Mouse (Mus musculus): ENCODE measurements at regions not wholly inside any gene's neighbourhood (a gene's known extent, or its start where the extent isn't known, plus 50 kb on each side); places are given as distances from the start of the nearest gene placed in this dataset.
"Not testable (repeated sequence)": the region's sequence is repeated elsewhere in the genome, so short reads cannot be mapped to it uniquely, and the experiment has no call there.

DNA sequence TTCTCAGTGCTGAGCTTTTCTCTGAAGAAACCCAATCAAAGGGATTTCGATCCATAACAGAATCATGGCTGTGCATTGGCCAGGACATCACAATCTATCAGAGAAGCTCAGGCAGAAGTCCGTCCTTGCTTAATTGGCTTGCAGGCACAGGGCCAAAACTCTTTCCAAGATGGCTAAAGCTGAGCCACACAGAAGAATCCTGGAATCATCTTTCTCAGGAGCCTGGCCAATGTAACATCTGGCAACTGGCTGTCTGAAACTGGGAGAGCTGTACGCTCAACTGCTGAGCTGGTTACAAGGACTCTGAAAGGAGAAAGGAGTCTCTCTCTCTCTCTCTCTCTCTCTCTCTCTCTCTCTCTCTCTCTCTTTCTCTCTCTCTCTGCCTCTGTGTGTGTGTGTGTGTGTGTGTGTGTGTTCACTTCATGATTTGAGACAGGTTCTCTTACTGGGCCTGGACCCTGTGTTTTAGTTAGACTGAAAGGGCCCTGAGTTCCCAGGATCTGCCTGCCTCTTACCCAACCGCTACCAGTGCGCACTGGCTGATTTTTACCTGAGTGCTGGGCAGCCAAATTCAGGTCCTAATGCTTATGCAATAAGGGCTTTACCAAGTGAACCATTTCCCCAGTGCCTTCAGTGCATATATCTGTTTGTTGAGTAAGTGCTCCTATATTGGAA is 333.3 kb upstream of the Cwc22 start:
- DNase-seq (ENCODE audit: low spot score) = no peak

DNA sequence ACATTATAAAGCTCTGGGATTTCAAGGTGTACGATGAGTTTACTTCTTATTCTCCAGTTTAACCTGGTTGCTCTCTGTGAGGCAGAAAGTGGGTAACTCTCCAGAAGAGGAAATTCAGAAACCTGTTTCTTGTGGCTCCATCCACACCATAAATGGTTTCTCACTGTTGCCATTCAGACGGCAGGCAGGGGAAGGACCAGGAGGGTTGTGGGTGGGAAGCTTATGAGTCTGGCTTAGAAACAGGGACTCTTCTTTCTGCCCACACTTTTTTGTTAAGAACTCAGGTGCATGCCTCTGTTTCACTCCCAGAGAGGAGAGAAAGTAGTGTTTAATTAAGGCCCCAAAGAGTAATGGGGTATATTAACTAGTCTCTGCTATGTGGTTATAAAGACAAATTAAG is 332.5 kb upstream of the Cwc22 start:
- no peak for DNase-seq (ENCODE audit: low spot score)

DNA sequence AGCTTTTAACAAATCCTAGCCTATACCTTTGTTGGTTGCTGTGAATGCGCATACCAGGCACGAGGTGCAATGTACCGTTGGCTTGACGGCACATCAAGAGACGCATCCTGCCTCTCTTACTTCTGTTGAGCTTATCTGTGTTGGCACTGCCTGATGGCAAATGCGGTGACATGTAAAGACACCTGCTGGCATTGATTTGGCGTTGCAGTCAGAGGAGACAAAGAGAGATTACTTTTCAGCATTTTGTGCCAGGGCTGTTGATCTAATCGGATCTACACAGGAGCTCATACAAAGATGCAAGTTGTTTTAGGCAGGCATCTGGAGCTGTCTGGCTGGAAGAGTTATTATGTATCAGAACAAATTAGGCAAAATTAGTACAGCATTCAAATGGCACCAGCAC is 331.5 kb upstream of the Cwc22 start:
- DNase-seq (ENCODE audit: low spot score) = no peak

DNA sequence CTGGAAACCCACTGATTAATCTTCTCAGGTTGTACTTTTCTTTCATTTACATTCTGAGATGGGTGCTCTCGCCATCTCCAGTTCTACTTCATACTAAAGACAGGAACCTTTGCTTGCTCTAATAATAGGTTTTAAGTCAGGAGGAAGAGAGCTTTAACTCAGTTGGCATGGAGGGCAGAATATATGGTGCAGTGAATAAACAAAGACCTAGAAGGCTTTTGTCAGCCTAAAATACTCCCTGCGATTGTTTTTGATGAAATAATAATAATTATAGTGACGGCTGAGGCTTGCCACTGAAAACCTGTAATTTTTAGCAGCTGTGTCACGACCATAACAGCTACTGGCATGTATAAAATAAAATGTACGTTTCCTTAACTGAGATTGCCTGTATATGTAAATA is 327.9 kb upstream of the Cwc22 start:
- DNase-seq (ENCODE audit: low spot score) = no peak

DNA sequence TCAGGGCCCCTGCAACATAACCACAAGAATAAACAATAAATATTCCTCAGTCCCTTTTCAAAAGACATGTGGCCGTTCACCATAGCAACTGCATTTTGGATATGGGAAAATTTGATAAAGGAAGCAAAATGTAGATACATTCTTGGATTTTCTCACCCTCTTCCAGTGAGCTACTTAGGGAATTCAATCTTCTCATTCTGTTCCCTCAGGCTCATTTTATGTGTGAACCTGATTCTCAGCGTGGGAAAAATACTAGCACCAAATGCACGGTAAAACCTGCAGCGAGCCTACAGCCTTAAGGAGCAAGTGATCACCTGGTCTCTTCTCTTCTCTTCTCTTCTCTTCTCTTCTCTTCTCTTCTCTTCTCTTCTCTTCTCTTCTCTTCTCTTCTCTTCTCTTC is 322.5 kb upstream of the Cwc22 start:
- DNase-seq (ENCODE audit: low spot score) = no peak

DNA sequence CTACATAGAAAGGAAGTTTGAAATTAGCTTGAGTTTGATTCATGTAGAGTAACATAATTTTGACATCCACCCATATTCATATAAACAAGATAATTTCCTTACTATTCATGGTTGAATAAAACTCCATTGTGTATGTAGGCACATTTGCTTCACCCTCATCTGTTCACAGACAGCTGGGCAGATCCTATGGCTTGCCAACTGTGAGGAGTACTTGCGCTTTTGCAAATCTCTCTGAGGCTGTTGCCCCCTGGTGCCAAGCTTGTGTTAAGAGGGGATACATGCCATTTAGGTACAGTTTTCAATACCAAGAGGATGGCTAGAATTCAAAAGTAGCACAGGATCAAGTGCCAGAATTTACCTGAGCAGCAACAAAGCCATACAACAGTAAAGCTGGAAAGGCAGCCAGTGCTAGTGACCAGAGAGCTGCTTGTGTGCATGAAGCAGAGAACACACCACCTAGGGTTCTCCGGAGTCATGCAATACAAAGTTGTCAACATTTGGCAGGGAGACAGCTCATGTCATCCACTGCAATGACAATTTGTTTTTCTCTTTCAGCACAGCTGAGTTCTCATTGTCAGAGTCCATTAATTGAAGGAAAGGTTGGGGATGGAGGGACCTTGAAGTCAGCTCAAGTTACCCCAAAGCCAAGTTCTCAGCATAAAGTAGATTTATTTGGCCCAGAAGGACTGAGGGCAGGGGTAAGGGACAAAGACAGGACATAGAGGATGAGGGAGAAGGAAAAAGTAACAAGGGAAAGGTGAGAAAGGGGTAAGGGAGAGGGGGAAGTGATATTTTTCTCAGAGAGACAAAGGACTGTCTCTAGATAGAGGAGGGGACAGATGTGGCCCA is 321.6 kb upstream of the Cwc22 start:
- no peak for DNase-seq (ENCODE audit: low spot score)

DNA sequence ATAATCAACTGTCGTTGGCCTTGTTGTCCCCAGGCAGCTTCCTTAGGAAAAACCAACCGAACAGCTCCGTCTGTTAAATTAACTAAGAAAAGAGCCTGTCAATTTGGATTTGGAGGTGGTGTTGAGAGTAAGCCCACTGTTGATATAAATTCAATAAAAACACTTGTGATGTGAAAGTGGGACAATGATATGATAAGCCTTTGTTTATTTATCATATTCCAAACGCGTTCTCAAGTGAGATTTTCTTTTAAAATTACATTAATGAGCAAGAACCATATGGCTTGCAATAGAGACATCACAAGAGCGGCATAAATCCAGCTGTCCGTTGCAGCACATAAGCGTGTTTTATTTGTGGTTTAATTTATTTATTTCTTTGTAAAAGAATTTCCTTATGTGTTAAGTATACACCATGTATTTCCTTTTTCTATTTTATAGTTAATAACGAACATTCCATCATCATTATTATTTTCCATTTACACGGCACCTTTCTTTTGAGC is 307.5 kb upstream of the Cwc22 start:
- DNase-seq (ENCODE audit: low spot score) = no peak

DNA sequence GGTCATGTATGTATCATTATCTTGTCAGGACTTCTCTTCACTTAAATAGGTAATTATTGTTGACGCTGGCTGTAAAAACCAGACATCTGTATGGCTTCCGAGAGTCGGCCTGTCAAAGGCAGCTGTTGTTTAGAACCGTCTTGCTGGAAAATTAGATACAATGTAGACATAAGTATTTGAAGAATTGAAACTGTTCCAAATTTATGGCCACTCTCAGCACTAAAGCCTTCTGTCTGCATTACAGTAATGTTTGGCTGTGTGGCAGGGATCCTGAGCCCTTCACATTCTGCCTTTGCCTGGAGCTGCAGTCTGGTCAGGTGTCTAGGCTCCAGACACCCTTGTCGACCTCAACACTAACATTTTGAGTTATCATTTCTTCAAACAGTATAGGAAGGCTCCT is 300.2 kb upstream of the Cwc22 start:
- no peak for DNase-seq (ENCODE audit: low spot score)

DNA sequence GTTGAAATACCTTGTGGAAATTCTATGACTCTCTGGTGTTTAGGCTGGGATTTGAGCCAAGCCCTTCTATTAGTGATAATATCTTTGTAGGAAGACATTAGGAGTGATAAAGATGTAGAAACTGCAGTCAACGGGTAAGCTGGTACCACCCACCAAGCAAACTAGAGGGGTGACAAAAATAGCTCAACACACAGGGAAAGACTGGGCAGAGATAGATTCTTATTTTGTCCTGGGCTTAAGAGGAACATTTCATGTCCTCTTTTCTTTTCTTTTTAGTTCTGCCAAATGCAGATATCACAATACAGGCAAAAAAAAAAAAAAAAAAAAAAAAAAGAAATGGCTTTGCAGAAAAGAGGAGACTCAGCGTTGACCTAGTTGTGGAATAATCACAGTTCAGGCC is 294.1 kb upstream of the Cwc22 start:
- DNase-seq (ENCODE audit: low spot score) = no peak

DNA sequence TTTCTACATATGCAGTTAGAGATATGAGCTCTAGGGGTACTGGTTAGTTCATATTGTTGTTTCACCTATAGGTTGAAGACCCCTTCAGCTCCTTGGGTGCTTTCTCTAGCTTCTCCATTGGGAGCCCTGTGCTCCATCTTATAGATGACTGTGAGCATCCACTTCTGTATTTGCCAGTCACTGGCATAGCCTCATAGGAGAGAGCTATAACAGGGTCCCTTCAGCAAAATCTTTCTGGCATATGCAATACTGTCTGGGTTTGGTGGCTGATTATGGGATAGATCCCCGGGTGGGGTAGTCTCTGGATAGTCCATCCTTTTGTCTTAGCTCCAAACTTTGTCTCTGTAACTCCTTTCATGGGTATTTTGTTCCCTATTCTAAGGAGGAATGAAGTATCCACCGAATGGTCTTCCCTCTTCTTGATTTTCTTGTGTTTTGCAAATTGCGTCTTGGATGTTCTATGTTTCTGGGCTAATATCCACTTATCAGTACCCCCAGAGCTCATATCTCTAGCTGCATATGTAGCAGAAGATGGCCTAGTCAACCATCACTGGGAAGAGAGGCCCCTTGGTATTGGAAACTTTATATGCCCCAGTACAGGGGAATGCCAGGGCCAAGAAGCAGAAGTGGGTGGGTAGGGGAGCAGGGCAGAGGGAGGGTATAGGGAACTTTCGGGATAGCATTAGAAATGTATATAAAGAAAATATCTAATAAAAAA is 279.4 kb upstream of the Cwc22 start:
- DNase-seq (ENCODE audit: low spot score) = not testable (repeated sequence)

DNA sequence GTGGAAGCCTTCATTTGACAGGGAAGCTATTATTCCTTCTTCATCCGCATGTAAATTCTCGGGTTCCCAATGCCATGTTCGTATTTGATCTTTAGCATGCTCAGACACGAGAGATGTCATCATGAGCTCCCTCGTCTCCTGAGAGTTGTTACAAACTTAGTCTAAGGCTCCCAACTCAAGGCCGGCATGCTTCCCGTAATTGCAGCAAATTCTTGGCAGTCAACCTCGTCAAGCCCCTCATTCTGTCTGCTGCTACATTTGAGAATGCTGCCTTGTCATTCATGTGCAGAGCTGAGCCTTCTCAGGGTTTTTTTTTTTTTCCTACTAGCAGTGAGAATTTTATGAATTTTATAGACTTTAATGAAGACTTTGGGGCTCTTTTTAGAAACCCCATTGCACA is 268.3 kb upstream of the Cwc22 start:
- DNase-seq (ENCODE audit: low spot score) = no peak

DNA sequence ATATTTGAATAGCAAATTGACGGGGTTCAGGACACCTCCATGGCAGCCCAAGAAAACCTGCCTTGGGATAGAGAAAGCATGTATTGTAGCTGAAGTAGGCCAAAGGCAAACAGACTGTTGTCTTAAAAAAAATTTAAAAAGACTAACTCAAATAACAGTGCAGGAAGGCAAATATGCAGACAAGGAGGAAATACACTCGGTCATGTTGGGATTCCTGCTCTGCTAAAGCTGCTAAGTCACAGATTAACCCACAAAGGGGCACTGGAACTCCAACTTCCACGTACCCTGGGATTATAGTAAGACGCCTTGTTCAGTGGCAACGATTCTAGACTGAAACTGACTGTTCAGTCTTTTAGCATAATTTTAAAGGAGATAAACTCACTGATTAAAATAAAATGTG is 258.9 kb upstream of the Cwc22 start:
- no peak for DNase-seq (ENCODE audit: low spot score)

DNA sequence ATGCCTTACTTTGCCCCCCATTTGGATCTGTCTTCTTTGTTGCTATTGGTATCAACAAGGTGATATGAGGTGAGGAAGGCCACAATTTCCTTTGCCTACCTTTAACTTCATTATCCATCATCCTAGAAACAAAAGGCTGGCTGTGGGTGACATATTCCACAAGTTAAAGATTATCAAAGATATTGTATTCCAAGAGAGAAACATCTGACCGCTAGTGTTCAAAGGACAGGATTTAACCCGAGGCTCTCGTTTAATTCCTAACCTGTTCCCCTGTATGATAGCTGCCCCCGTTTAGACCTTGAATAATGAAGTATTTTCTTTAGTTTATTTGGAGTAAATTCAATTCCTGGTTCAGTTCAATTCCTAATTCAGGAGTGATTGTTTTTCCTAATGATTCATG is 249.8 kb upstream of the Cwc22 start:
- DNase-seq (ENCODE audit: low spot score) = no peak

DNA sequence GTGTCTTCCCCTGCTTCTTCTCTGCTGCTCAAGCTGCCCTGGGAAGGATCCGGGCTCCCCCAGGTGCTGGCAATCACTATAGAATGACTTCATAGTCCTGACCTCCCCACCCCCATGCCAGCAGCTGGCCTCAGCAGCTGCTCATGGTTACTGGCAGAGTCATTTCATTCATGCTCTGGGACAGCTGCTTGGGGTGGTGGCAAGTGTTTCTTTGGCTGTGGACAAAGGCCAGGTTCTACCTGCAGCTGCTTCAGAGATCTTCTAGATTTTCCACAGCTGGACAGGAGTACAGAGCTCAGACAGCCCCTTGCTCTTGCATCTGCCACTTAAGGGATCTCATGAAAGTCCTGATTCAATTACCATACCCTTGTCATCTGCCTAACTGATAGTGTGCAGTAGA is 243.4 kb upstream of the Cwc22 start:
- DNase-seq (ENCODE audit: low spot score) = no peak

DNA sequence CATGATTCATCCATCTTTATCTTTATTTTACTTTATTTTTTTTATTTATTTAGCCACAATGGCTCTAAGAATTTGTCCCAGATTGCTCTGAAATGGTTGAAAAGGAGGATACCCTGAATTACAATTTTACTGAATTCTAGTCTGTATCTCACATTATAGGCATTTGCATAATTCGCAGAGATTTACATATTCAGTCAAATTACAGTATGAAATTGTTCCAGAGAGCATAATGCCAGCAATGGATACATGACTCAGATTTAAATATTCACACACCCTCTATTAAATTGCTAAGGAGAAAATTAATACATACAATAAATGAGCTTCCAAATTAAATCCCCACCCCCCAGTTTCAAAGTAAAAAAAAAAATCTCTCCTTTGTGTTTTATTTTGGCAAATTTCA is 238.8 kb upstream of the Cwc22 start:
- no peak for DNase-seq (ENCODE audit: low spot score)

DNA sequence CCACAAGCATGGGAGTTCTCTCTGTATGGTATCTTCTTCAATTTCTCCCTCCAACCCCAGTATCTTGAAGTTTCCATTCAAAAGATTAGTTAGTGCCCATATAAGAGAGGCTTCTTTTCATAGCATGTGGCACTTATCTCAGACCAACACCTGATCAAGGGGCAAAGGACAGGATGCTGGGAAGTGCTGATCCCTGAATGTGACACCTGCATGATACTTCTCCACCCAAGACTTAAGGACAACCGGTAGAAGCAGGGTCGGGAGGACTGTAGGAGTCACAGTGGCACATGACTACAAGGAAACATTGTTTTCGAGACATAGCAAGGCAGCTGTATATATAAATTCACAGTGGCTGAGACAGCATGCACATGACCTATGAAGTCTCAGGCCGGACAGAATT is 227.6 kb upstream of the Cwc22 start:
- no peak for DNase-seq (ENCODE audit: low spot score)

DNA sequence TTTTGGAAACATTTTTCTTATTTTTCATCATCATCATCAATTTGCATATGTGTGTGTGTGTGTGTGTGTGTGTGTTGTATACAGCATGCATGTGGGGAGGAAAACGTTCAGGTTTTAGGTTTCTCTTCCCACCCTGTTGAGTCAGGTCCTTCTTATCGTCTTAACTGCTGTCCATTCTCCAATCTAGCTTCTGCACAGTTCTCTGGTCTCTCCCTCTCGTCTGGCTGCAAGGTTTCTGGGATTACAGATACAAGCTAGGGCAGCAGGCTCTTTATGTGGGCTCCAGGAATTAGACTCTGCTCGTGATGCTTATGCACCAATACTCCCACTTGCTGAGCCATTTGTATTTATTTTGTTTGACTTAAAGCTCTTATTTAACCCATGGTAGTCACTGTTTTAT is 226.6 kb upstream of the Cwc22 start:
- DNase-seq (ENCODE audit: low spot score) = no peak

DNA sequence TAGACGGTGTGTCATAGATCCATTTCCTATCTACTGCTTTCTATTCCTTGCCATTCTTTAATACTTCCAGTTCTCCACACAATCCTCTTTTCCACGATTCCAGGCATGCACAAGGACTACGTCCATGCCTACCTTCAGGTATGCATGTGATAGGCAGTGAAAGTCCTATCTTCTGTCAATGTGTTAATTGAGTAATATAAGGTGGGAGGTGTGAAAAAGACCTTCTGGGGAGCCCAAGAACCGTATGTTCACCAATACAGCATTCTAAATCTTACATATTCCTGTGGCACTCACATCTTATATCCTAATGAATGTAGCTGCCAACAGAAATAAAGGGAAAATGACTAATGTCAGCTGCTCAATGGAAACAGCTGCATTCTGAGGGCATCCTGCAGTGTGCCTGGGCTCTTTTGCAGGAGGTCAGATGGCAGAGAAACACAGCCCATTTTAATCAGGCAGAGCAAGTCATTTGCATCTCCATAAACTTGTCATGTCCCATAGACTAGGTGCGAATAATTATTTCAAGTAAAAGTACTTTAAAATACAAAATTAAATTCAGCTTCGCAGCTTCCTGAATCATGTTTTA is 224.1 kb upstream of the Cwc22 start:
- DNase-seq (ENCODE audit: low spot score) = no peak

DNA sequence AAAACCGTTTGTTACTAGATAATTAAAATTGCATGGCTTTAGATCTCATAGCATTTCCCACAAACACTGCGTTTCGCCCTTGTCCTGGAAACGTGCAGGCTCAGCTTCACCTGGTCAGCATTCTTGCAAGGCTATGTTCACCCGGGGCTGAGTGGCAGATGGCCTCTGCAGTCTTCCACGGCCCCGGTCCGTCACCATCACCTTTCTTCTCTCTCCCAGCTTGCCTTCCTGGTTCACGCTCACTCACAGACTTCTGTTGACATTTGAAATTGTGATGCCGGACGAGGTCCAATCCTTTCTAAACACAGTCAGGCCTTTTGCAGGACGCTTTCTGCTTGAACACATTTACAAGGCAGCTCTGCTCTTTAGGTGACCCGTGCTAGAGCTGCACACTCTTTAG is 219.3 kb upstream of the Cwc22 start:
- DNase-seq (ENCODE audit: low spot score) = no peak

DNA sequence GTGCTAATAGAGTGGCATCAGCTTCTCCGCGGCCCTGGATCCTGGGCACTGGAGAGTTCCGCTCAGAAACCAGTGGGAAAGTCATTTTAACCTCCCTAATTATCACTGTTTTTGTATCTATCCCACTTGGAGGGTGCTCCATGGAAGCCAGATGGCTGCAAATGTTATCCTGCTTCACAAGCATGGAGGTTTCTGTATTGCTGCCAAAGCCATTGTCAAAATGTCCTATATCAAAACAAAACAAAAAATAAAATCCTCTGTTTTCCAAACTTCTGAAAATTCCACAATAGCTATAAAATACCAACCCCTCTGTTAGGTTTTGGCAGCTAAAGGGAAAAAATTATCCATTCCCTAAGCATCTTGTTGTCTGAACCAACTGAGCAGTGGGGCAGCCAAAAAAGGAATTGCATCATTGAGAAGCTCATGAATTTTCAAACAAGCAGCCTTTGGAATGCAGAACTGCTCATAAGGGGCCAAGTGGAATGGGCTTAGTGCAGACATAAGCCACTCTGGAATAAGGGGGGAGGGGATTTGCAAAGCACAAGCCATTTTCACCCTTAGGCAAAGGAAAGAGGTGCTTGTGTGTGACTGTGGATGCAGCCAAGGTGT is 213.8 kb upstream of the Cwc22 start:
- no peak for DNase-seq (ENCODE audit: low spot score)

DNA sequence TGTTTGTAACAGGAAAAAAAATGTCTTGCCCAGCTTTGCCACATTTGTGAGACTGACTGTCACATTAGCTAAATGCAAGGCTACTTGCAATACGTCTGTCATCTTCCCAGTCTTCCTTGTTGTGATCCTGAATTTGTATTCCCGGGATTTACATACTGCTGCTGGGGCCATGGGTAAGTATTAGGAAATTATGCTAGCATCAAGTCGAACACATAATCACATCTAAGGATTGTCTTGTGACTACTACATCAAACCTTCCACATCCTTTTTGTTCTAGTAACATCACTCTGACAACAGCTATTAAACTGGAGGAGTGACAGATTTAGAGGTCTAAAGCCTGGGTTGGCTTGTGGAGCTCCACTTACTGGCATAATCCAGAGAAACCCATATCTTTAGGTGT is 164.2 kb upstream of the Cwc22 start:
- no peak for DNase-seq (ENCODE audit: low spot score)

DNA sequence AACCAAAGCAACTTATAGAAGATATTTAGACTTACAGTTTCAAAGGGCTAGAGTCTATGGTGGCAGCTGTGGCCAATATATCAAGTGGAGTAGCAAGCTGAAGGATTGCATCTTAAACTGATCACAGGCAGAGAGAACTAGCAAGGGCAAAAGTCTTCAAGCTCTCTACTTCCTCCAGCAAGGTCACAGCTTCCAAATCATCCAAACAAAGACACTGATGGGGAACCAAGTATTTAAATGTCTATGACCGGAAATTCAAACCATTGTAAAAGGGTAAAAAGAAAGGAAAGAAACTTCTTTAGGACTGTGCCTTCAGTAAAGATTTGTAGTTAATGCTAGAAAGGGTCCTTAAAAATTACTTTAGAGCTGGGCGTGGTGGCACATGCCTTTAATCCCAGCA is 149.4 kb upstream of the Cwc22 start:
- DNase-seq (ENCODE audit: low spot score) = no peak

Measured in urinary bladder, postnatal 10 days (tissue).